Mouse (Mus musculus): ENCODE results near the gene Sesn2.

DNA sequence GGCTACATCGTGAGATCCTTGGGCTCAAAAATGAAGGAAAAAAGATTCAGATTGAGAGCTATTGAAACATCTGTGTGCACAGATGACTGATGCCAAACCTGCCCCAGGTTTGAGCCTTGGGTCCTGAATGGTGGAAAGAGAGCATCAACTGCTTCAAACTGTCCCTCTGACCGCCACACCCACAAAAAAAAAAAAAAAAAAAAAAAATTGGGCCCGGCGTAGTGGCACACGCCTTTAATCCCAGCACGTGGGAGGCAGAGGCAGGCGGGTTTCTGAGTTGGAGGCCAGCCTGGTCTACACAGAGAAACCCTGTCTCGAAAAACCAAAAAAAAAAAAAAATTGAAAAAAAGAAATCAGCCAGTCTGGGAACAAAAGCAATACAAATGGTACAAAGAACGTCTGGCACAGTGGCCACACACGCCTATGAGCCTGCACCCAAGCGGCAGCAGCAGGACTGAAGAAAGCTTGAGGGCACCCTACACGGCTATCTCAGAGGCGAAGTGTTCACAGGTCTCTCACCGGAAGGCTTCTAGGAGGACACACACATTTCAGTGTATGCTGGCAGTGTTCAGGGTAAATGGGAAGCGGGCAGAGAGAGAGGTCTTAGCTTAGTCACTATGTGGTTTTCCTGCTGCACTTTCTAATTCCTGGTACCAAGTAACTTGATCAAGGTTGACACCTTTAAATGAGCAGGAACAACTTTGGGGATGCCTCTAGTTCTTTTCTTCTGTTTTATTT is 19.9 kb downstream of the Sesn2 start:
- no peak for TF ChIP-seq CTCF (IDR thresholded peaks at IDR 0.05; ENCODE audit: control insufficient read depth, insufficient read depth, insufficient read length)
- TF ChIP-seq FOSL1 (IDR thresholded peaks at IDR 0.05; ENCODE audit: insufficient read depth, low read length, poor library complexity, severe bottlenecking), result no peak

All from C2C12 (cell line).